Mouse (Mus musculus) lung, postnatal 0 days (tissue): ENCODE measurements around the gene Psma6.

ENCODE experiments used
- CTCF ChIP-seq: IDR thresholded peaks from 2 replicates; pipeline ENCODE4 v1.5.1; 2016; ENCODE audit warnings: antibody characterized with exemption, mild to moderate bottlenecking
- EP300 ChIP-seq: IDR thresholded peaks from 2 replicates; pipeline ENCODE4 v1.6.1; 2016; ENCODE audit warnings: antibody characterized with exemption, mild to moderate bottlenecking, control low read depth

- TF ChIP-seq EP300: no peak
- TF ChIP-seq CTCF: no peak
Observed at GRCm38 (mm10) chr12:55465401-55465983, 81.5 kb downstream of the Psma6 start.
